Mouse (Mus musculus): ENCODE results near the gene Cars2.
"Not testable (repeated sequence)": the region's sequence is repeated elsewhere in the genome, so short reads cannot be mapped to it uniquely, and the experiment has no call there.

The Cars2 gene

GRCm38 (mm10) chr8:11556691-11557423, 6.3 kb upstream of the Cars2 start:
- DNase-seq (ENCODE audit: low spot score): peak; percentile 76

GRCm38 (mm10) chr8:11555720-11556591, 5.4 kb upstream of the Cars2 start:
- peak; percentile 99 for DNase-seq (ENCODE audit: low spot score)

DNA sequence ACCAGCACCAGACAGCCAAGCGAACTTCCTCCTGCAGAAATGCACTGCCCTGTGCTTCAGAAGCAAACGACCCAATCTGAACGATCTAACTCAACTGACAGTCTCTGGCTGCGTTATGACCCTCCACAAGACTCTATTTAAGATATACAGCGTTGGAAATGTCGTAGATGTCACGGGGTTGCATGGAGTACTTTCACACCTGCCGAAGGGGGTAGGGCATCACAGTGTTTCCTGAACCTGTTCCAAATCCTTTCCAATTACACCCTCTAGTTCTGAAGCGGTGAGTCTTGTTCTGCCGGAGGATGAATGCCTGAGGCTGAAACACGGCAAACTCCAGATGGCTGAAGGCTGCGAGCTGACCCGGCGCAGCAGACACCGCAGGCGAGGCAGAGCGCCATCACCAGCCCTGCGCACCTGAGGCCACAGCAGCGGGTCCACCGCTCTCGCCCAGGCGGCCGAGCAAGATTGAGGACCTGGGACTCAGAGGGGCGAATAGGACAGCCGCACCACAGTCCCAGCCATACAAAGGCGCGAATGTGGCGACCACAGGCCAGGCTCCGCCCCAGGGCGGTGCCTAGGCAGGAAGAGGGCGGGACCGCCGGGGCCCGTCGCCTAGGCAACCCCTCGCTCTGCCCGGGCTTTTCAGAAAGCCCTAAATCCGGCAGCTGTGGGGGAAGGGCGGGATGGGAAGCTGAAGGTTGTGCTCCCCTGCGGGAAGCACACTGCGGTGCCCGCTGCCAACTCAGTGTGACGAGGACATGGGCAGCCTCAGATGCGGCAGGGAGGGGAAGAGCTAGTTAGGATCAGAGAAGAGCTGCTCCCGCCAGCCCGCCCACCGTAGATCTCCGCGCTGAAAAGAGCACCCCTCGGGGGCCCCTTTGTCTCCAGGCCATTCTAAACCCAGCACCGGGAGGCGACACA, 4.5 kb upstream of the Cars2 start, which contains the start of gene Ing1:
TSS of gene Ing1 (plus strand) at position 773 of the 921 bp plus-strand sequence.
- DNase-seq (ENCODE audit: low spot score): peak; percentile 98

DNA sequence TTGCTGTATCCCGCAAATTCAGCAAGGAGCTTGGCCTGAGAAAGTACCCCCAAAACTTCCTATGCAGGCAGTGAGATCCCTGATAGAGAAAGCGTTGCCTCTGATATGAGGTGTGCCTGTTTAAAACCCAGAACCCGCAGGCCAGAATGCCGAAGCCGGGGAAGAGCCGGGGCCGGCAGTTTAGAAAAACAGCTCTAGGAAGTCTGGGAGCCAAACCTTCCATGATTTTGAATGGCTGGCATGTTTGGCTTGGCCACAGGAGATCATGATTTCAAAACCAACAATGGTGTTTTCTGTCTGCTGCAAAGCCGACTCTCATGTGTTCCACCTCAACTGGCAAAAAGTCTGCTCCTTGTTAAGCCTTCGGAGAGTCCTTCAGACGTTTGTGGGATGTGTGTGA, 1.8 kb upstream of the Cars2 start:
- DNase-seq (ENCODE audit: low spot score): no peak

GRCm38 (mm10) chr8:11551497-11551896, 914 bp upstream of the Cars2 start:
- not testable (repeated sequence) for DNase-seq (ENCODE audit: low spot score)

GRCm38 (mm10) chr8:11549706-11550105, 877 bp downstream of the Cars2 start:
- DNase-seq (ENCODE audit: low spot score): peak; percentile 74

DNA sequence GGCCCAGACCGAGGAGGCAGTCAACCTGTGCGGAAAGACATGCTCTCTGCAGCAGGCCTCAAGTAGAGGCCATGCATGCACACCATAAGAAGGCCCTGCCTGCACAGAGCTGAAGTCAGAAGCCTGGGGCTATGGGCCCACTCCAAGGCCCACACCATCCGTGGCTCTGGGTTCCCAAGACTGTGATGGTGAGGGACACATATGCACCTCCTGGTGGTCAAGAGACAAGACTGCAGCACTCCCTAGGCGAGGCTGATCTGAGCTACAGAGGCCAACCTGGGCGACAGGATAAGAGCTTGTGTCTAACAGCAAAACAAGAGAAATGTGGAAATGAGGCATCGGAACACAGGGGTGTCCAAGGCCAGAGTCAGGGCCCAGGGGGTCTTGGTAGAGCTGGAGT, 3.5 kb downstream of the Cars2 start:
- no peak for DNase-seq (ENCODE audit: low spot score)

DNA sequence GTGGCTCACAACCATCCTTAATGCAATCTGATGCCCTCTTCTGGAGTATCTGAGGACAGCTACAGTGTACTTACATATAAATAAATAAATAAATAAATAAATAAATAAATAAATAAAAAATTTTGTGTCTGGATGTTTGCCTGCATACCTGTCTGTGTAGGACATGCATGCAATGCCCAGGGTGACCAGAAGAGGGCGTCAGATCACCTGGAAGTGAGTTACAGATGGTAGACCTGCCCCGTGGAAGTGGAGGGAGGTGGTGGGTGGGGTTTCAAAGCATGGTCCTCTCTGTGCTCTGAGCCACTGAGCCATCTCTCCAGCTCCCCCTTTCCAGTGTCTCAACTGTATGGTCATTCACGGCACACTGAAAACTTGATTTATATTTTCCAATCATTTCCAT, 6.2 kb downstream of the Cars2 start:
- peak; percentile 79 for DNase-seq (ENCODE audit: low spot score)

DNA sequence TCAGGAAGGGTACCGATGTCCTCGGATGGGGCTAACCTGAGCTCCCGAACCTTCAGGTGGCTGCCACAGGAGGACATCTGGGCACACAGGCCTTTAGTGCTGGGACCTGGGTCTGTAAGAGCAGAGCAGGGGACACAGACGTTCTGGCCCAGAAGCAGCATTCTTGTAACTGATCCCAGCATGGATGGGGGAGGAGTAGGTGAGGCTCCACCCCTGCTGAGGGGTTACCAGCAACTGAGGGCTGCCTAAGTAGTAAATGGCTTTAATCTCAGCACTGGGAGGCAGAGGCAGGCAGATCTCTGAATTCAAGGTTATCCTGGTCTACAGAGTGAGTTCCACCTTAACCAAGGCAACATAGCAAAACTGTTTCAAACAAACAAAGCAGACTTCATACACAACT, 7.7 kb downstream of the Cars2 start:
- no peak for DNase-seq (ENCODE audit: low spot score)

DNA sequence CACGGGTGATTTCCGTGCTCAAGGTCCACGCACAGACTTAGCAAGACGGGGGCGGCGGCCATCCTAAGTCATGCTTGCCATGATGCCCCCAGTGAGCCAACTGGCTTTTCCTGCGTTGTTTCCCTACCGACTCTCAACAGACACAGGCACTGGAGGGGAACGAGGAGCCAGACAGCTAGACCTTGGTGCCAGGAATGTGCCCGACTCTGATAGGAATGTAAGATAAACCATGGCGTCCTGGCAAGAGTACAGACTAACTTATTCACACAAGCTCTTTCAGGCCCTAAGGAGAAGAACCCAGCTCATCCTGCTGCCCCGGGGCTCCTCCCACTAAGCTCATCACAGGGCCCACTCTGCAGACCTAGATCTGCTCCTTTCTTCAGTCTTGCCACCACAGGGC, 8.6 kb downstream of the Cars2 start:
- DNase-seq (ENCODE audit: low spot score): no peak

DNA sequence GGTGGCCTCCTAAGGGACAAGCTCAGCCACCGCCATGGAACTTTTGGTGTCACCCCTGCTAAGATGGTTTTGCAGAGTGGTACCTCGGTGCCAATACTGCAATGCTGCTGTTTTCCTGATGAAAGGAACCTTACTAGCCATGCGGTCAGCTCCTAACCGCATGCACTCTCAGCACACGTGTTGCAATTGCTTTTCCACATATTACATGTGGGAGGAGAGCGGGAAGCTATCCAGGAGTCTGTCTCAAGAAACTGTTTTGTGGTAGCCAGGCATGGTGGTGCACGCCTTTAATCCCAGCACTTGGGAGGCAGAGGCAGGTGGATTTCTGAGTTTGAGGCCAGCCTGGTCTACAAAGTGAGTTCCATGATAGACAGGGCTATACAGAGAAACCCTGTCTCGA, 10.4 kb downstream of the Cars2 start:
- no peak for DNase-seq (ENCODE audit: low spot score)

DNA sequence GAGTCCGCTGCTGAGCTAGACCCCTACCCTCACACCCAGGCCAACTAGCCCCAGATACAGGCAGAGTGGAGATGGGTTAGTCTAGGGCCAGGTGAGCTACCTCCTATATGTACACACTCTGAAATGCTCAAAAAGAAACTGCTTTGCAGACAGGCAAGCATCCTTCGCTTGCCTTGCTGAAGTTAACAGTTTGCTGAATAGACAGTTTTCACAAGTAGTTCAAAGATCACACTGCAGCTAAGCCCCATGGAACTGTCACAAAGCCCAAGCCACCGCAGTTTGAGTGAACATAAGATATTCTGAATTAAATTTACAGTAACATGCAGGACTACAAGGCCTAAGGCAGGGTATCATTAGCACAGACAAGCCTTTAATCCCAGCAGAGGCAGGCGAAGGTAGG, 11.5 kb downstream of the Cars2 start:
- no peak for DNase-seq (ENCODE audit: low spot score)

DNA sequence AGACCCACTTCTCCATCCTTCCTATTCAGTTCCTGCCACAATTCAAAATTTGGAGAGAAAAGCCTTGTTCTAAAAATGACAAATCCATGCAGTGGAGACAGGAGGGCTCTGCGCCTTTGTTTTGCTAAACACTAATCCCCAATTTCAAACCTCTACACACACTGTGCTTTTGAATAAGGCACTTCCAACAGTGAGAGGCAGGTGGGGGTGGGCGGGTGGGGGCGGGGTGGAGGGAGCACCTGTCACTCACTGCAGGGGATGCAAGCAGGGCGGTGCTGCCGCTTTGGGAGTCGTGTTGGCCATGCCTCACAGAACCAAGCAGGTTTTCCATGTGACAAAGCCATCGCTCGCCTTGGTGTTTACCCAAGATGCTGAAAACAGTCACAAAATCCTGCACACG, 16.1 kb downstream of the Cars2 start:
- no peak for DNase-seq (ENCODE audit: low spot score)

GRCm38 (mm10) chr8:11530849-11531248, 19.7 kb downstream of the Cars2 start:
- DNase-seq (ENCODE audit: low spot score): no peak

DNA sequence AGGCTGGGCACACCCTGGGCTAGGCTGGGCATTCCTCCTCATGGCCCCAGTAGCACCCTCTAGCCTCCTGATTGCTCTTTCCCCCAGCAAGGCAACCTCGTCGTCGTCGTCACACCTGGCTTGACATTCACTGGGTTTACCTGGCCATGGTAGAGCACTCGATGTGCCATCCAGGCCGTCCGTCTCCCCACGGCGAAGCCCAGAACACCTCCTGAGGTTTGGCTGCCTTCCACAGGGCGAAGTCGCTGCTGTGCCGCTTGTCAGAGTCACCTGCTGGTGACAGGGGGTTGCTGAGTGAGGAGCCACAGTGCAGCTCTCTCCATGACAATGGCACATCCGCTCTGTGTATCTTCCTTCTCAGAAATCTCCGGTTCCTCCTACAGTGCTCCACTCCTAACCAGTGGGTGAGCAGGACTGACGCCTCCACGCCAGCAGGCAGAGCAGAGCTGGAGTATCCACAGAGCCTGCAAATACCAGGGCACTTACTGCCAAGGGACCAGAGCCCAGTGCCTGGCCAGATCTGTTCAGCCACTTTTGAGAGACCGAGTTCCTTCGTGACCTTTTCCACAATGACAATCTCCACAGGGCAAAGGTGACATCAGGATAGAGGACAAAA, 20.3 kb downstream of the Cars2 start:
- DNase-seq (ENCODE audit: low spot score): no peak

DNA sequence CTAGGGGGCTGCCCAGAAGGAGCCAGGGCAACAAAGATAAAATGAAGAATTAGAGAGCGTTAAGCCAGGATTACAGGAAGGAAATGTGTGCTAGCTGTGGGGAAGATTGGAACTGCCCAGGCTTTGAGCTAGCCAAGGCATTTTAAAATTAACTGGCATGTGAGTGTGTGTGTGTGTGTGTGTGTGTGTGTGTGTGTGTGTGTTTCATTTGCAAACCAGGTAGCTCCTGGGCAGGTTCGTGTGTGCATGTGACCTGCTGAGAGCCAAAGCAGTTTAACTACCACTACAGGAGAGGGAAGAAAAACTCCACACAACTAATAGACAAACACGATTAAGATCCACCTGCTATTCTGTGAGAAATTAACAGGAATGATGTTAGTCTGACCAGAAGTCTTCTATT, 27.3 kb downstream of the Cars2 start:
- DNase-seq (ENCODE audit: low spot score): no peak

DNA sequence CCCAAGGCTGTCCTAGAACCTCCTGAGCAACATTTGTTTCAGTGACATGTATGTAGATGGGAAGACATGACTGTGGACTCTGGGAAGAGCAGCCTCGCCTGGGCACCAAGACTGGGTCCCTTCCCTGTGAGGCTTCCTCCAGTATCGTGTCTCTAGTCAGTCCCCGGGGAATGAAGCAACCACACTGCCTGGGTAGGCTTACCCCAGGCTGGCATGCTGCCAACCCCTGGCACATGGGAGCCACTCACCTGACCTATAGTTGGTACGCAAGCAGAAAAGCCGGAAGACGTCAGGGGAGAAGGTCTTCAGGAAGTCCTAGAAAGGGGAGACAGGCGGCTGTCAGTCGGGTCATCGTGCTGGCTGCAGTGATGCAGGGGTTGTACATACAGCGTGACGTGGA, 31.9 kb downstream of the Cars2 start:
- no peak for DNase-seq (ENCODE audit: low spot score)

GRCm38 (mm10) chr8:11518056-11518396, 32.6 kb downstream of the Cars2 start:
- DNase-seq (ENCODE audit: low spot score): no peak

DNA sequence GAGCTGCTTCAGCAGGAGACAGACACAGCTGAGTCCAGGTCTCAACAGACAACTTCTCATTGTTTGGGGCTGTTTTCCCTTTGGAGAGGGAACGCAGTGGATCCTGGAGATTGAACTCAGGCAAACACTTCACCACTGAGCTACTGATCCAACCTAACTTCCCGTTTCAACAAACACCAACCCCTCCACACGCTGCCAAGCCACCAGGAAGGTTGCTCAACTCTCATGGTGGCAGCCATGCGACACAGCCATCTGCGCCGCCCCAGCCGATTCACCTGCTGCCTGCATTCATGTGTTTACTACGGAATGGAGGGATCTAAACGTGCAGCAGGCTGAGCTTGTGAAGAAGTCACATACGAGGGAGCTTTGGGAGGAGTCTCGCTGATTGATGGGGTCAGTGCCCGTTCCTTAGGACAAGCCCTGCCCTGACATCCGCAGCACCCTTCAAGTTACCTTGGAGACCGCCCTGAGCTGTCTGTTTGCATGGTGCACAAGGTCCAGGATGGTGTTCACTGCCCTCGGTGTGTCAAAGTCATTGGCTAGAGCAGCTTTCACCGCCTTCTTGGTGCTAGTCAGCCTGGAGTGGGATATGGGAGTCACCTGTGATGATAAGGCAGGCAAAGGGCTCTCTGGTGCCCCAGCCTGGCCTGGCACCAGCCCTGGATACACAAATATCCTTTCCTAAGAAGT, 33.1 kb downstream of the Cars2 start:
- no peak for DNase-seq (ENCODE audit: low spot score)

- no peak for DNase-seq (ENCODE audit: low spot score)
Observed at GRCm38 (mm10) chr8:11516292-11516691, 34.3 kb downstream of the Cars2 start.

DNA sequence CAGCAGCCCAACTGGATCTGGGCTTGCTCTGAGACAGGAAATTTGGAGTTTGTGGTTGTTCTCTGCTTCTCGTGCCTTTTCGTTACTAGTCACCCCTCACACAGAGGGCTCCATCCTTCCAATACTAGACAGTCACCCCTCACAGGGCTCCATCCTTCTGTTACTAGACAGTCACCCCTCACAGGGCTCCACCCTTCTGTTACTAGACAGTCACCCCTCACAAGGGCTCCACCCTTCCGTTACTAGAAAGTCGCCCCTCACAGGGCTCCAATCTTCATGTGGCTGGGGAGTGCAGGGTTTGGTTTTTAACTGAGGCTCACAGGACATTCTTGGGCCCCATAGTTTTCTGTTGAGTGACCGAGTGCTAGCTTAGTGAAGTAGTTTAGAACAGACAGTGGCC, 37.3 kb downstream of the Cars2 start:
- DNase-seq (ENCODE audit: low spot score): no peak
